Mouse (Mus musculus) small intestine, adult 2 months (tissue): ENCODE data around the gene Muc2. TPM values are rescaled to one million over a fixed set of nuclear protein-coding genes. Genes with fewer than 3 reads are reported as not detected.

Source experiments
- H3K27ac ChIP-seq: fragments of 200-500 bp; 2 replicates; pipeline ENCODE4 v1.5.1; 2012; ENCODE audit warnings: low read depth, low read length, control low read depth, inconsistent platforms; ENCODE audit not compliant: insufficient read depth
- H3K27me3 ChIP-seq: fragments of 200-500 bp; 2 replicates; pipeline ENCODE4 v1.6.1; 2012; ENCODE audit warnings: mild to moderate bottlenecking, moderate library complexity, low read length, inconsistent platforms; ENCODE audit not compliant: control insufficient read depth, insufficient read depth
- H3K36me3 ChIP-seq: fragments of 200-500 bp; 2 replicates; pipeline ENCODE4 v1.6.1; 2012; ENCODE audit warnings: mild to moderate bottlenecking, low read length, control low read depth, inconsistent platforms; ENCODE audit not compliant: control insufficient read depth, insufficient read depth
- H3K4me1 ChIP-seq: fragments of 200-500 bp; 2 replicates; pipeline ENCODE4 v1.6.1; 2012; ENCODE audit warnings: low read length, inconsistent platforms, mixed read lengths; ENCODE audit not compliant: control insufficient read depth, insufficient read depth, insufficient read length
- H3K4me3 ChIP-seq: fragments of 200-500 bp; 2 replicates; pipeline ENCODE4 v1.5.1; 2012; ENCODE audit warnings: low read depth, mild to moderate bottlenecking, control low read depth, inconsistent platforms, low read length, moderate library complexity
- CTCF ChIP-seq: fragments of 200-500 bp; IDR thresholded peaks from 2 replicates; pipeline ENCODE4 v1.5.1; 2012; ENCODE audit warnings: low read depth, mild to moderate bottlenecking, control low read depth, inconsistent platforms, low read length, moderate library complexity, mixed read lengths; ENCODE audit not compliant: insufficient replicate concordance, insufficient read length; ENCODE audit errors: extremely low read depth
- POLR2A ChIP-seq: fragments of 200-500 bp; IDR thresholded peaks from 2 replicates; pipeline ENCODE4 v1.6.1; 2012; ENCODE audit warnings: low read depth, mild to moderate bottlenecking, control low read depth, inconsistent platforms, low read length, moderate library complexity
- WGBS: fragments of 180-500 bp; shearing (Covaris S2); methylation state at CpG from one replicate; pipeline ENCODE4 v1.1.7; 2018; 5-methylcytosine and 5-hydroxymethylcytosine counted together
- polyA plus RNA-seq: library from polyadenylated mRNA; depleted of rRNA; stranded (reverse); fragments of >200 nt; gene quantifications from 2 replicates; pipeline ENCODE4 v1.2.3, GENCODE M21; 2012; rRNA removed

Muc2 gene
- 453 and 2,633 TPM in 2 replicates for polyA plus RNA-seq

DNA sequence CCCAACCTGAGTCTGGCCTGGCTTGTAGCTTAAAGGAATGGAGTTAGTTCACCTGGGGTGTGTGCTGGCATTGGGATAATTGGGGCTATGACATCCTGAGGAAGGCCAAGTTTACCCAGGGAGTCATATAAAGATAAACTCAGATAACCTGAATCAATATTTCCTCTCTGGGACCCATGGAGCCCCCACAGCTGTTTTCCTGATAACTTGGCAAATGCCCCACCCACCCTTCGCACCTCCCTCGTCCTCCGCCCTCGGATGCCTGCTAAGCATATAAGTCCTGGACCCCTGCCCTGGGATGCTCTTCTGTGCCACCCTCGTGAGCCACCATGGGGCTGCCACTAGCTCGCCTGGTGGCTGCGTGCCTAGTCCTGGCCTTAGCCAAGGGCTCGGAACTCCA, at the start of gene Muc2:
TSS of gene Muc2 (plus strand) at position 301 of the 400 bp plus-strand sequence.
- 38% methylated on average over 8 of the region's 8 CpGs for WGBS
- peak; percentile 21; the same call in 1 of the 2 replicates for TF ChIP-seq POLR2A
- no peak for TF ChIP-seq CTCF
- H3K27ac ChIP-seq = peak within 1 kb of the TSS; percentile 40; the same call in 1 of the 2 replicates
- peaks cover 2% of the 10 kb centered on the region; the same call in 1 of the 2 replicates for H3K4me1 ChIP-seq
- H3K36me3 ChIP-seq = no peaks in the 10 kb centered on the region
- H3K4me3 ChIP-seq = peak within 1 kb of the TSS; percentile 38
- H3K27me3 ChIP-seq = no peaks in the 10 kb centered on the region

DNA sequence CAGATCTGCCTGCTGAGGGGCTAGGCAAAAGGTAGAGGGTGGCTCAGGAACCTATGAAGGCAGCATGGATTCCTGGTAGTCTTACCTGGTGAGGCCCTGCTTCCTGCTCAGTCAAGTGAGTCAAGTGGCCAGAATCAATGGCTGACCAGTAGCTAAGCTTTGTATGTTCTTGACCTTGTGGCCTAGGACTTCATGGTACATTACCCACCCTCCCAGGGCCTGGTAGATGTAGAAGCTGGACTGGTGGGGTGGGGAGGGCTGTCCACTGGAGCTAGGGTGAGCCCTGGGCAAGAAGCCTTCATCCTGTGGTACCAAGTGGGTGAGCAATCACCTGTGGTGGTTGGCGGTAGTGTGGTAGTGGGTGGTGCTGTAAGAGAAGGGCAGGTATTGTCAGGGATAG, 47.8 kb upstream of the Muc2 start:
- no peaks in the 10 kb centered on the region for H3K36me3 ChIP-seq

DNA sequence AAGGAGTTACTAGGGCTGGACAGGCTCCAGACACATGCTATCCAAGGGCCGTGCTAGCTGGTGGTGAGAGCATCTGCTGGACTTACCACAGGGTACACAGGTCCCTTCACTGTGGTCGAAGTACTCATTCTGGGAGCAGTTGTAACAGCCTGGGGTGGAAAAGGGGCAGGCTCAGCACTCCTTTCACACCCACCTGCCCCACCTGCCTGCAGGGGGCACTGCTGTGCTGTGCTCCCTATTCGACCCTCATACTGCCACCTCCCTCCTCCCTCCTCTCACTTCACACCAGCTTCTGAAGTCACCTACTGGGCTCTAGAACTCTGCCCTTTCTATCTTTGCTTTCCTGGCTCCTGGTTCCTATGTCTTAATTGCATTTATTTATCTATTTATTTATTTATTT, 47.0 kb upstream of the Muc2 start:
- Histone ChIP-seq H3K4me3 (no peak overlapping the region), H3K27ac (no peak overlapping the region), H3K4me1 (no peaks in the 10 kb centered on the region), H3K36me3 (no peaks in the 10 kb centered on the region), H3K27me3 (no peaks in the 10 kb centered on the region)
- 36% methylated on average over 3 of the region's 3 CpGs for WGBS
- TF ChIP-seq POLR2A = no peak
- peak; percentile 33; the same call in 1 of the 2 replicates for TF ChIP-seq CTCF

More for the DNA sequence above, 47.8 kb upstream of the Muc2 start:
- Histone ChIP-seq H3K27me3 (no peaks in the 10 kb centered on the region), H3K27ac (no peak overlapping the region), H3K4me1 (no peaks in the 10 kb centered on the region), H3K4me3 (no peak overlapping the region)
- TF ChIP-seq POLR2A (no peak), CTCF (no peak)
- 90% methylated on average over 1 of the region's 1 CpGs for WGBS

DNA sequence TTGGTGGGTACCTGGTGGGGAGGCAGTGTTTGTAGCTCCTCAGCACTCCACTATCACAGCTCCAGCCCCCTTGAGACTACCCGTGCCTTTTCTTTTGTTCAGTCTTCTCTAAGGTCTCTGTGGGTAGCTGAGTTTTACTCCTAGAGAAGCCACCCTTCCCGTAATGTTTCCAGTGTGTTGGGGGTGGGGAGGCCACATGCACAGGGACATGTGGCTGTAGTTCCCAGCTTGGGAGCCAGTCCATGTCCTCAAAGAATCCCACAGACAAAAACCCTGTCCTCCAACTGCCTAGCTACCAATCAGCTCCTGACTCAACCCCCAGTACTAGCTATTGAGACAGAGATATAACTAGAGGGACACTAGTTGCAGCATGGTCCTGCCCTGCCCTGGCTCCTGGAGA, 43.1 kb upstream of the Muc2 start:
- TF ChIP-seq POLR2A = no peak
- Histone ChIP-seq H3K4me1 (no peaks in the 10 kb centered on the region), H3K27ac (no peak overlapping the region), H3K36me3 (no peaks in the 10 kb centered on the region), H3K4me3 (no peak overlapping the region), H3K27me3 (no peaks in the 10 kb centered on the region)
- WGBS = 60% methylated on average over 2 of the region's 2 CpGs

DNA sequence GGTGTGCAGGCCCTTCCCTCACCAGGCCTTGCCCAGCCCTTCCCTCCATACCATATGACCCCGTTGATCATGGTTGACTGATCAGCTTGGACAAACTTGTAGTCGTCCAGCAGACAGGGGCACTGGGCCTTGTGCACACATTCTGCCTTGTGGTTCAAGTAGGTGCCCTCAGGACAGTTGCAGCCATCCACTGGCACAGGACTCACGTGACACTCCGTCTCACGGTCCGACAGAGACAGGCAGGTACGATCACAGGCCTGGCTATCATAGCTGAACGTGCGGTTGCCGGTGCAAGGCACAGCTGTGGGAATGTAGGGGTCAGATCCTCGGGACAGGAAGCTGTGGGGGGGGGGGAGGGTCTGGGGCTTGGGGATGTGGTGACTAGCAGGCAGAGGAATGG, 42.3 kb upstream of the Muc2 start:
- H3K27me3 ChIP-seq = no peaks in the 10 kb centered on the region
- H3K36me3 ChIP-seq = no peaks in the 10 kb centered on the region
- H3K27ac ChIP-seq = no peak overlapping the region
- no peak for TF ChIP-seq POLR2A
- TF ChIP-seq CTCF = no peak
- H3K4me3 ChIP-seq = no peak overlapping the region
- no peaks in the 10 kb centered on the region for H3K4me1 ChIP-seq
- 71% methylated on average over 11 of the region's 11 CpGs for WGBS

DNA sequence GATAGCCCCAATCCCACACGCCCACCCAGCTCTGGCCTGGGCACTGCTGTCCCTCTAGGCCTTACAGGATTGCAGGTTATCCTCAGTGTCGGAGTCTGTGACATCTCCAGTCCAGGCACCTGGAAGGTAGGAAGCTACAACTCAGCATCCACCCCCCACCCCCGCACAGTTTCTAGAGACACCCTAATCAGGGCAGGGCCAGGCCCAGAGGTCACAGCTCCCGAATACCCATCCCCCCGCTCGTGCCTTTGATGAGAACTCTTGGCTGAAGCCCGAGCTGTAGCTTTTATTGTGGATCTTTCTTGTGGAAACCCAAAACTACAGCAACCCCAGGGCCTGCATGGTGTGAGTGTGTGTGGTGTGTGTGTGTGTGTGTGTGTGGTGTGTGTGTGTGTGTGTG, 37.9 kb upstream of the Muc2 start:
- 56% methylated on average over 7 of the region's 7 CpGs for WGBS

DNA sequence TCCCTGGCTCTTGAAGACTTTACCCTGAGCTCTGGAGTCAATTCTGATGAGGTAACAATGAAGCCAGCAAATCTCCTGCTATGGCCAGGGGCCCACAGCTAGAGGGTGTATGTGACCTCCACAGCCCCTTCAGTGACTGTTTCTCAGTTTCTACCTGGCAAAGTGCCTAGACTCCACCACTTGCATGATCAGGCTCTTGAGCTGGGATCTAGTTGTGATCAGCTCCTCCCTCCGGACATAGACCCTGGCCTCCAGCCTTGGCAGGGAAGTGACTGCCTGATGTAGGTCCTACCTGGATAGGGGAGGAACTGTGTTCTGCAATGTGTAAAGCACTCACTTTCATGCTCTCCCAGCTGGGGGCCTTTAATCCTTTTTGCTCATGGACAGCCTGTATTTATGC, 29.8 kb upstream of the Muc2 start:
- no peaks in the 10 kb centered on the region for H3K4me1 ChIP-seq
- H3K4me3 ChIP-seq = no peak overlapping the region
- H3K27ac ChIP-seq = no peak overlapping the region
- H3K27me3 ChIP-seq = no peaks in the 10 kb centered on the region
- WGBS = 72% methylated on average over 1 of the region's 1 CpGs
- TF ChIP-seq CTCF (no peak), POLR2A (no peak)
- no peaks in the 10 kb centered on the region for H3K36me3 ChIP-seq

More for the DNA sequence above, 37.9 kb upstream of the Muc2 start:
- TF ChIP-seq CTCF (no peak), POLR2A (no peak)
- no peak overlapping the region for H3K27ac ChIP-seq
- no peak overlapping the region for H3K4me3 ChIP-seq
- H3K4me1 ChIP-seq = no peaks in the 10 kb centered on the region
- no peaks in the 10 kb centered on the region for H3K36me3 ChIP-seq
- no peaks in the 10 kb centered on the region for H3K27me3 ChIP-seq

DNA sequence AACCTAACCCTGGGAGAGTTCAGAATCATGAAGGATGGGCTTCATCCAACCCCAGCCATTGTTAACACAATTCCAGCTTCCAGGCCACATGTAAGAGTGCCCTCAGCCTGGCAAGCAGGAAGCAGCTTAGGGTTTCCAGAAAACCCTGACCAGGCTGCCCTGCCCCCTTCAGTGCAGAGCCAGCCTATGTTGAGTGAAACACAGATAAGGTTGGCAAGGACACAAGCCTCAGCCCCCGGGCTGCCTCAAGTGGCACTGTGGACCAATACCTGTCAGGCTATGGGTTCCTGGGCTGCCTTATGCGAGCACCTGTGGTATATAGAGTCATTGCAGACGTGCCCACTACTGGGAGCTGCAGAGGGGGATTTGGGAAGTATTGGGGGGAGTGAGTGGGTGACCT, 28.7 kb upstream of the Muc2 start:
- H3K27me3 ChIP-seq = no peaks in the 10 kb centered on the region
- no peaks in the 10 kb centered on the region for H3K4me1 ChIP-seq
- no peak for TF ChIP-seq POLR2A
- TF ChIP-seq CTCF = no peak
- no peaks in the 10 kb centered on the region for H3K36me3 ChIP-seq
- H3K27ac ChIP-seq = no peak overlapping the region
- no peak overlapping the region for H3K4me3 ChIP-seq
- WGBS = 55% methylated on average over 3 of the region's 3 CpGs
